Mouse (Mus musculus) liver, postnatal 0 days (tissue): Measurements from ENCODE around the gene Dnah11.

Experiments
- CTCF ChIP-seq: sonication (generic); IDR thresholded peaks from 2 replicates; pipeline ENCODE4 v1.5.1; 2016; ENCODE audit warnings: antibody characterized with exemption, low read depth
- EP300 ChIP-seq: IDR thresholded peaks from 2 replicates; pipeline ENCODE4 v1.6.1; 2016; ENCODE audit warnings: antibody characterized with exemption, low read depth, mild to moderate bottlenecking

DNA sequence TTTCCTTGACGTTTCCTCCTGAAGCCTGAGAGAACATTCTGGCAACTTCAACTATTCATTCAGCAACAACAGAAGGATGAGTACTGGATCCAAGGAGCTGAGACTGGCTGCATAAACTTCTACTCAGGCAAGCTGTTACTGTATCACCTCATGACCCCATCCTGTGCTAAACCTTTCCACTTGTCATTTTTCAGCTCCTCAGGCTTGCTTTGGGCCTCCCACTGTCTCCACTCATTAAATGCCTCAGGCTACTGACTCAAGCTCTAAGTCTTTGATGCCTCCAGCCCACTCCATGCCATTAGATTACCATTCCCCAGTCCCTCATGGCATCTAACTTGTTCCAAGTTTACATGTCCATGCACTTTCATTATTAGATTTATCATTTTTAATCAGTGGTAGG, 356.2 kb downstream of the Dnah11 start:
- TF ChIP-seq CTCF (no peak), EP300 (no peak)
